Mouse (Mus musculus) olfactory bulb, adult 2 months (tissue): ENCODE data around the gene Prr13.

ENCODE experiments used
- CTCF ChIP-seq: fragments of 200-500 bp; IDR thresholded peaks from 2 replicates; pipeline ENCODE4 v1.5.1; 2012; ENCODE audit warnings: low read depth, mild to moderate bottlenecking, low read length, moderate library complexity; ENCODE audit not compliant: insufficient read depth
- POLR2A ChIP-seq: fragments of 200-500 bp; IDR thresholded peaks from 2 replicates; pipeline ENCODE4 v1.6.1; 2012; ENCODE audit warnings: mild to moderate bottlenecking, low read depth, low read length, moderate library complexity; ENCODE audit not compliant: insufficient read depth

DNA sequence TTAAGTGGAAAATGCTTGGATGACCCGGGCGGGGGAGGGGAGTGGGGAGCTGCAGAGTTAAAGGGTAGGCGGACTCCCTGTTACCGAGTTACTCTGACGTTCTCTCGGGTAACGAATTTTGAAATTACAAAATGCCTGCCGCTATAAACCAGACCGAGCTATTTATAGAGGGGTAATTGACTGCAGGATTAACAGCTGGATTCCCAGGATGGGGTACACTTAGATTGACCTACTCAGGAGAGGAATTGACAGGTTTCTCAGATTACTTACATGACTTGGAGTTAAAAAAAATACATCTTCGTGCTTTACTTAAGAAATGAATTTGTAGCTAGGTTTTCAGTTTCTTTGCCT, 12.4 kb downstream of the Prr13 start:
- TF ChIP-seq CTCF (no peak), POLR2A (no peak)
